Mouse (Mus musculus) urinary bladder, postnatal 4 days (tissue): Measurements from ENCODE around the gene Hist1h4b.

Experiments
- DNase-seq, 2 experiments: peaks; one replicate each; pipeline ENCODE4 v3.0.0; 2021 to 2022; ENCODE audit warnings: low spot score in 2 of 2

Gene Hist1h4b

DNA sequence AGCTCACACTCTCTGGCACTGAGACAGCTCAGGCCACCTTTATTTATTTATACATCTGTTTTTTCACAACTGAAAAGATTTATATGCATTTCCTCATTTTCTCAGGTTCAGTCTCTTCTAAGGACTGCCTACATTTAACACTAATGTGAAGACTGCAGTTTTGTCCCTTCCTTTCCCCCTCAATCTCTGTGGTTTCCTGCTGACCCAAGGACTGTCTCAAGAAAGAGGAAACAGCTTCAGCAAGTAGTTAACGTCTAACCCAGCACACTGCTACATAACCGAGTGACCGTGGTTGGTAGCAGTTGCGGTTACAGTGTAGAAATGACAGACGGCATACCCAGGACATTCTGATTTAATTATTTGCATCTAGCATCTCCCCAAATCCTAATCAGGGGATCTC lies 42.6 kb downstream of the Hist1h4b start:
- no peak for DNase-seq

DNA sequence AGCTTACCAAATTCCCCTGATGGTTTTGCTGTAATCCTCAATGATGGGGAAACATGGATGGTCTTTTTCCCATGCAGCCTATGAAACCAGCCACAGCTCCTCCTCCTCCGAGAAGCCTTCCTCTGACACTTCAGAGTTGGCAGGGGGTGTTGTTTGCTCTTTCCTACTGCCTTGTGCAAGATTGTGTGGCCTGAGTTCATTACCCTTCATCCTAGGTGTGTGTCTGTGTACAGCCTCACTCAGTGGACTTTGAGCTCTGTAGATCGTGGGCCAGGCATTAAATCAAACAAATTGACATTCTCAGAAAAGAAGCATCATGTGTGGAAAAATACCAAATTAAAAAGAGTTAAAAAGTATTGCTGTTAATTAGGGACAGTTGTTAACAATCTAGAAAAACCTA lies 47.7 kb downstream of the Hist1h4b start:
- no peak for DNase-seq

DNA sequence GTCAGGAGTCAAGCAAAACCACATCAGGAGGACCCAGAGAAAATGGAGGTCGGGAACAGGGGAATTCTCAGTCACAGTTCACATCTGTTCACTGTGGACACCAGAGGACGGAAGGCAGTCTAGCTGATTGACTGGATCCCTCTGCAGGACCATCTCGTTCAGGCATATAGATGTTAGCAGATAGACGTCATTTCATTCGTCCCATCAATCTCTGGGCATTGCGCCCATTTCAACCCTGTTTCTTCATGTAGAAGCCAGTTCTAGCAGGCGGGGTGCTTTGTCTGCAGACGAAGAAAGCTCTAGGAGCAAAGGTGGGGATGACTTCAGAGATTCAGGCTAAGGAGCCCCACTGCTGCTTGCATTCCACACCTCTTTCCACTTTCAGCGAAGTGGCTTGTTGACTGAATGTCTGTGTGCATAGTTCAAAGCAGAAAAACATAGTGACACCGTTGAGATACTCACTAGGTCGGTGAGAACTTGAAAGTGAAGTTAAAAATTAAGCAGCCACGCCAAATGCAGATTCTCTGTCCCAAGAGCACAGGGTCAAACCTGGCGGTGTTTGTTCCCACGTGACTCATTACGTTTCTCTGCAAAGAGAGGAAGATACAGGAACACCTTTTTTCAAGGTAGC lies 49.7 kb downstream of the Hist1h4b start, which contains the start of gene Slc17a2:
Slc17a2 (plus strand) TSS at position 572 of the 631 bp plus-strand sequence.
- no peak for DNase-seq
